Mouse (Mus musculus) intestine, embryonic 16.5 days (tissue): ENCODE data around the gene Cbx7. TPM values are rescaled to one million over a fixed set of nuclear protein-coding genes. Genes with fewer than 3 reads are reported as not detected.
"Not testable (repeated sequence)": the region's sequence is repeated elsewhere in the genome, so short reads cannot be mapped to it uniquely, and the experiment has no call there.

Experiments
- ATAC-seq: fragments of 200-750 bp; cut with Nextera tagmentation; 2 replicates; pipeline ENCODE4 v1.8.0; 2017; ENCODE audit warnings: moderate TSS enrichment, moderate library complexity
- H3K27ac ChIP-seq: fragments of 300-500 bp; sonication (generic); 2 replicates; pipeline ENCODE4 v1.5.1; 2014; ENCODE audit warnings: mild to moderate bottlenecking, low read length
- H3K27me3 ChIP-seq: fragments of 300-500 bp; sonication (generic); replicated peaks from 2 replicates; pipeline ENCODE4 v1.6.1; 2014; ENCODE audit warnings: low read length, control low read depth, mixed read lengths; ENCODE audit not compliant: control insufficient read depth, insufficient read depth
- H3K36me3 ChIP-seq: fragments of 300-500 bp; sonication (generic); 2 replicates; pipeline ENCODE4 v1.6.1; 2014; ENCODE audit warnings: low read length, control low read depth; ENCODE audit not compliant: control insufficient read depth, insufficient read depth
- H3K4me1 ChIP-seq: fragments of 300-500 bp; sonication (generic); 2 replicates; pipeline ENCODE4 v1.6.1; 2014; ENCODE audit warnings: low read length, control low read depth, mixed read lengths; ENCODE audit not compliant: control insufficient read depth, insufficient read depth
- H3K4me2 ChIP-seq: fragments of 300-500 bp; sonication (generic); 2 replicates; pipeline ENCODE4 v1.6.1; 2014; ENCODE audit warnings: low read depth, low read length, control low read depth
- H3K4me3 ChIP-seq: fragments of 300-500 bp; sonication (generic); 2 replicates; pipeline ENCODE4 v1.5.1; 2014; ENCODE audit warnings: mild to moderate bottlenecking, low read length
- H3K9ac ChIP-seq: fragments of 300-500 bp; sonication (generic); 2 replicates; pipeline ENCODE4 v1.6.1; 2014; ENCODE audit warnings: low read depth, low read length
- H3K9me3 ChIP-seq: fragments of 300-500 bp; sonication (generic); 2 replicates; pipeline ENCODE4 v1.6.1; 2016; ENCODE audit warnings: low read length, control low read depth; ENCODE audit not compliant: control insufficient read depth
- WGBS: fragments of 180-500 bp; shearing (Covaris S2); extraction: QIAGEN DNeasy Blood & Tissue Kit; methylation state at CpG from one replicate; pipeline ENCODE4 v1.1.7; 2014; 5-methylcytosine and 5-hydroxymethylcytosine counted together
- polyA plus RNA-seq: library from polyadenylated mRNA; unstranded; fragments of >200 nt; fragmentation: Nextera tagmentation; extraction: Ambion mirVana; gene quantifications from 2 replicates; pipeline ENCODE4 v1.2.1, GENCODE M21; 2015

The Cbx7 gene
- polyA plus RNA-seq, 1 experiment from 2014 or later: 3.7 TPM

GRCm38 (mm10) chr15:79926856-79927416 is 44.0 kb downstream of the Cbx7 start:
- Histone ChIP-seq H3K27ac (no peak overlapping the region), H3K9me3 (no peaks in the 10 kb centered on the region; the same call in 1 of the 2 replicates), H3K4me3 (peak overlapping the region; percentile 67; the same call in 1 of the 2 replicates), H3K27me3 (no peaks in the 10 kb centered on the region), H3K4me1 (peaks cover 12% of the 10 kb centered on the region), H3K36me3 (0 out of 2 replicates have a peak, but pooled peaks cover 2% of the 10 kb centered on the region), H3K4me2 (peak overlapping the region; percentile 77), H3K9ac (peak overlapping the region; percentile 71)
- 78% methylated on average over 11 of the region's 11 CpGs for WGBS
- ATAC-seq: no peak

DNA sequence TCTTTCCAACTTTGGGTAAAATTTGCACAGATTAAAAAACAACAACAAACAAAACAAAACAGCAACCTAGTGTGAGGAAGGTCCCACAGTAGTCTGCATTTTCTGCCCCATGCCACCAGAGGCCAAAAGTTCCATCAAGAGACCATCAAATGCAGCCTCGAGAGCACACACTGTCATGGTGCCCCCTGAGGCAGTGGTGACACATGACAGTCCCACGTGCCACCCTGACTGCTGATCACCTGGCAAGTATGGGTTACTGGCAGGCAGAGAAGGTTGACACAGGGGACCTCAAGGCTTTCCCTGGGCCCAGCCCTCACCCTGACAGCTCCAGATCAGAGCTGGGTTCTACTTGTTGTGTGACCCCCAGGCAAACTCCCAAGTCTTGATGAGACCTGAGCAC is 51.1 kb downstream of the Cbx7 start:
- H3K9me3 ChIP-seq: no peaks in the 10 kb centered on the region; the same call in 1 of the 2 replicates
- 0 out of 2 replicates have a peak, but pooled peaks cover 3% of the 10 kb centered on the region for H3K36me3 ChIP-seq
- H3K9ac ChIP-seq: no peak overlapping the region
- no peak for ATAC-seq
- no peaks in the 10 kb centered on the region for H3K27me3 ChIP-seq
- H3K4me1 ChIP-seq: no peaks in the 10 kb centered on the region
- H3K4me3 ChIP-seq: no peak overlapping the region
- no peak overlapping the region for H3K27ac ChIP-seq
- 73% methylated on average over 2 of the region's 2 CpGs for WGBS
- H3K4me2 ChIP-seq: no peak overlapping the region

- Histone ChIP-seq H3K27ac (no peak overlapping the region), H3K4me3 (no peak overlapping the region), H3K36me3 (0 out of 2 replicates have a peak, but pooled peaks cover 3% of the 10 kb centered on the region), H3K4me2 (no peak overlapping the region), H3K9ac (no peak overlapping the region), H3K27me3 (no peaks in the 10 kb centered on the region), H3K9me3 (no peaks in the 10 kb centered on the region; the same call in 1 of the 2 replicates), H3K4me1 (no peaks in the 10 kb centered on the region)
- WGBS: 82% methylated on average over 16 of the region's 16 CpGs
- ATAC-seq: no peak
Observed at GRCm38 (mm10) chr15:79918485-79918884, 52.4 kb downstream of the Cbx7 start.

GRCm38 (mm10) chr15:79917111-79917720 is 53.7 kb downstream of the Cbx7 start:
- 0 out of 2 replicates have a peak, but pooled peaks cover 3% of the 10 kb centered on the region for H3K36me3 ChIP-seq
- H3K9ac ChIP-seq: no peak overlapping the region
- H3K4me2 ChIP-seq: no peak overlapping the region
- H3K4me1 ChIP-seq: no peaks in the 10 kb centered on the region
- H3K27me3 ChIP-seq: no peaks in the 10 kb centered on the region
- no peak overlapping the region for H3K4me3 ChIP-seq
- H3K27ac ChIP-seq: no peak overlapping the region
- WGBS: 90% methylated on average over 14 of the region's 14 CpGs
- no peaks in the 10 kb centered on the region; the same call in 1 of the 2 replicates for H3K9me3 ChIP-seq
- ATAC-seq: no peak

- Histone ChIP-seq H3K4me1 (no peaks in the 10 kb centered on the region), H3K9ac (no peak overlapping the region), H3K36me3 (no peaks in the 10 kb centered on the region), H3K4me3 (no peak overlapping the region), H3K4me2 (no peak overlapping the region), H3K9me3 (no peaks in the 10 kb centered on the region), H3K27ac (no peak overlapping the region), H3K27me3 (no peaks in the 10 kb centered on the region)
- WGBS: 72% methylated on average over 5 of the region's 5 CpGs
- ATAC-seq: no peak
Observed at GRCm38 (mm10) chr15:79916150-79916549, 54.8 kb downstream of the Cbx7 start.

GRCm38 (mm10) chr15:79914357-79914756 is 56.6 kb downstream of the Cbx7 start:
- no peak for ATAC-seq
- 77% methylated on average over 3 of the region's 3 CpGs for WGBS
- Histone ChIP-seq H3K36me3 (no peaks in the 10 kb centered on the region), H3K9ac (no peak overlapping the region), H3K27ac (no peak overlapping the region), H3K9me3 (no peaks in the 10 kb centered on the region), H3K4me1 (no peaks in the 10 kb centered on the region), H3K4me3 (no peak overlapping the region), H3K27me3 (no peaks in the 10 kb centered on the region), H3K4me2 (no peak overlapping the region)

GRCm38 (mm10) chr15:79913761-79914346 is 57.1 kb downstream of the Cbx7 start:
- Histone ChIP-seq H3K36me3 (no peaks in the 10 kb centered on the region), H3K4me3 (no peak overlapping the region), H3K27me3 (no peaks in the 10 kb centered on the region), H3K9me3 (no peaks in the 10 kb centered on the region), H3K4me2 (no peak overlapping the region), H3K9ac (no peak overlapping the region), H3K27ac (no peak overlapping the region), H3K4me1 (no peaks in the 10 kb centered on the region)
- no peak for ATAC-seq
- WGBS: 78% methylated on average over 6 of the region's 6 CpGs

DNA sequence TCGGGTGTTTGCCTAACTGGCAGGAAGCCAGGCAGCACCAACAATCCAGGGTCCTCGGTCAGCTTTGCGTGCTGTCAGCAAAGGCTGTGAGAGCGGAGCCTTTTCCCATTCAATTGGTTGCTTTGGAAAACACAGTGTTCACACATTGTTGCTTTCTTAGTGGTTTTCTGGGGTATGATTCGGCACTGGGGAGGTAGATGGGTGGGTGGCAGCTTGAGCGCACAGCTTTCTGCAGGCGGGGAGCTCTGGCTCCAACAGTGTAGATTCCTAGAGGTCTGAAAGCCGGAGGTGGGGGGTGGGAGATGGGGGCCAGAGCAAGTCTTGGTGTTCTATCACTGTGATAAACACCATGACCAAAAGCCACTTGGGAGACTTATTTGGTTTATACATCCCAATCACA is 59.6 kb downstream of the Cbx7 start:
- Histone ChIP-seq H3K36me3 (no peaks in the 10 kb centered on the region), H3K4me1 (no peaks in the 10 kb centered on the region), H3K4me3 (no peak overlapping the region), H3K27ac (no peak overlapping the region), H3K4me2 (no peak overlapping the region), H3K9ac (no peak overlapping the region), H3K9me3 (no peaks in the 10 kb centered on the region), H3K27me3 (no peaks in the 10 kb centered on the region)
- ATAC-seq: no peak
- 80% methylated on average over 8 of the region's 8 CpGs for WGBS

DNA sequence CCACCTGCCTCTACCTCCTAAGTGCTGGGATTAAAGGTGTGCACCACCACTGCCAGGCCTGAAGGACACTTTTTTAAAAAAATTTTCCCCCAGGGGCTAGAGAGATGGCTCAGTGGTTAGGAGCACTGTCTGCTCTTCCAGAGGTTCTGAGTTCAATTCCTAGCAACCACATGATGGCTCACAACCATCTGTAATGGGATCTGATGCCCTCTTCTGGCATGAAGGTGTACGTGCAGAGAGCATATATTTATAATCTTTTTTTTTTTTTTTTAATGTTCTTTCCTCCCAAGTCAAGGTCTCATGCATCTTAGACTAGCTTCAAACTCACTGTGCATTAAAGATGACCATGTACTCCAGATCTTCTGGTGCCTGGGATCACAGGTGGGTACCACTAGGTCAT is 60.1 kb downstream of the Cbx7 start:
- H3K4me3 ChIP-seq, H3K9ac ChIP-seq, ATAC-seq, H3K27me3 ChIP-seq, H3K4me1 ChIP-seq, H3K9me3 ChIP-seq, H3K4me2 ChIP-seq, H3K36me3 ChIP-seq, H3K27ac ChIP-seq: not testable (repeated sequence)
- 70% methylated on average over 1 of the region's 1 CpGs for WGBS
